Mouse (Mus musculus) thymus, postnatal 10 days (tissue): ENCODE data around the gene Hba-a1.
"Not testable (repeated sequence)": the region's sequence is repeated elsewhere in the genome, so short reads cannot be mapped to it uniquely, and the experiment has no call there.

ENCODE experiments used
- DNase-seq, 2 experiments: peaks; one replicate each; pipeline ENCODE4 v3.0.0; 2021; ENCODE audit warnings: low spot score in 2 of 2

Gene Hba-a1

GRCm38 (mm10) chr11:32293479-32293878 is 10.2 kb downstream of the Hba-a1 start:
- not testable (repeated sequence) for DNase-seq

- DNase-seq, result not testable (repeated sequence)
These were observed 12.9 kb downstream of the Hba-a1 start, which contains the start of gene Hba-a2 for GRCm38 (mm10) chr11:32296203-32296602. TSS of gene Hba-a2 (plus strand) at chr11:32296489.

GRCm38 (mm10) chr11:32297417-32297816 is 14.1 kb downstream of the Hba-a1 start:
- DNase-seq, result not testable (repeated sequence)

GRCm38 (mm10) chr11:32297866-32298531 is 14.7 kb downstream of the Hba-a1 start:
- DNase-seq, result no peak

GRCm38 (mm10) chr11:32298532-32298918 is 15.2 kb downstream of the Hba-a1 start:
- no peak for DNase-seq

- DNase-seq, result peak; percentile 9 to 61
These were observed 16.6 kb downstream of the Hba-a1 start, which contains the start of gene Hbq1a for GRCm38 (mm10) chr11:32299865-32300264. TSS of gene Hbq1a (plus strand) at chr11:32300069.

- DNase-seq, result no peak
These were observed 17.3 kb downstream of the Hba-a1 start for GRCm38 (mm10) chr11:32300279-32301267.

GRCm38 (mm10) chr11:32301506-32301905 is 18.2 kb downstream of the Hba-a1 start:
- DNase-seq, result no peak

GRCm38 (mm10) chr11:32302824-32303419 is 19.6 kb downstream of the Hba-a1 start:
- no peak for DNase-seq

GRCm38 (mm10) chr11:32303455-32303854 is 20.1 kb downstream of the Hba-a1 start:
- DNase-seq, result no peak

GRCm38 (mm10) chr11:32307006-32307405 is 23.7 kb downstream of the Hba-a1 start:
- no peak for DNase-seq

- no peak for DNase-seq
These were observed 26.1 kb downstream of the Hba-a1 start for GRCm38 (mm10) chr11:32309446-32309845.

GRCm38 (mm10) chr11:32309928-32310327 is 26.6 kb downstream of the Hba-a1 start:
- no peak for DNase-seq

GRCm38 (mm10) chr11:32316009-32316408 is 32.7 kb downstream of the Hba-a1 start:
- DNase-seq, result no peak

GRCm38 (mm10) chr11:32320507-32321195 is 37.3 kb downstream of the Hba-a1 start:
- DNase-seq, result no peak

- DNase-seq, result peak; percentile 34 to 67
These were observed 37.9 kb downstream of the Hba-a1 start for GRCm38 (mm10) chr11:32321196-32321565.

- peak; percentile 59 to 85 for DNase-seq
These were observed 41.3 kb downstream of the Hba-a1 start for GRCm38 (mm10) chr11:32324609-32325008.

- no peak for DNase-seq
These were observed 47.8 kb downstream of the Hba-a1 start for GRCm38 (mm10) chr11:32331075-32331474.

GRCm38 (mm10) chr11:32331861-32332260 is 48.5 kb downstream of the Hba-a1 start:
- no peak for DNase-seq

GRCm38 (mm10) chr11:32333235-32333634 is 49.9 kb downstream of the Hba-a1 start:
- no peak for DNase-seq
